Mouse (Mus musculus): ENCODE measurements around the gene Hnrnpa3.
"Not testable (repeated sequence)": the region's sequence is repeated elsewhere in the genome, so short reads cannot be mapped to it uniquely, and the experiment has no call there.

The Hnrnpa3 gene

GRCm38 (mm10) chr2:75679947-75680346 is 20.9 kb downstream of the Hnrnpa3 start:
- DNase-seq (ENCODE audit: low read depth), result no peak

GRCm38 (mm10) chr2:75681439-75681838 is 22.4 kb downstream of the Hnrnpa3 start:
- DNase-seq (ENCODE audit: low read depth), result no peak

- DNase-seq (ENCODE audit: low read depth), result no peak
These were observed 24.1 kb downstream of the Hnrnpa3 start for GRCm38 (mm10) chr2:75682978-75683709.

- no peak for DNase-seq (ENCODE audit: low read depth)
These were observed 25.5 kb downstream of the Hnrnpa3 start for GRCm38 (mm10) chr2:75684526-75684925.

GRCm38 (mm10) chr2:75685458-75685861 is 26.4 kb downstream of the Hnrnpa3 start:
- DNase-seq (ENCODE audit: low read depth), result no peak

DNA sequence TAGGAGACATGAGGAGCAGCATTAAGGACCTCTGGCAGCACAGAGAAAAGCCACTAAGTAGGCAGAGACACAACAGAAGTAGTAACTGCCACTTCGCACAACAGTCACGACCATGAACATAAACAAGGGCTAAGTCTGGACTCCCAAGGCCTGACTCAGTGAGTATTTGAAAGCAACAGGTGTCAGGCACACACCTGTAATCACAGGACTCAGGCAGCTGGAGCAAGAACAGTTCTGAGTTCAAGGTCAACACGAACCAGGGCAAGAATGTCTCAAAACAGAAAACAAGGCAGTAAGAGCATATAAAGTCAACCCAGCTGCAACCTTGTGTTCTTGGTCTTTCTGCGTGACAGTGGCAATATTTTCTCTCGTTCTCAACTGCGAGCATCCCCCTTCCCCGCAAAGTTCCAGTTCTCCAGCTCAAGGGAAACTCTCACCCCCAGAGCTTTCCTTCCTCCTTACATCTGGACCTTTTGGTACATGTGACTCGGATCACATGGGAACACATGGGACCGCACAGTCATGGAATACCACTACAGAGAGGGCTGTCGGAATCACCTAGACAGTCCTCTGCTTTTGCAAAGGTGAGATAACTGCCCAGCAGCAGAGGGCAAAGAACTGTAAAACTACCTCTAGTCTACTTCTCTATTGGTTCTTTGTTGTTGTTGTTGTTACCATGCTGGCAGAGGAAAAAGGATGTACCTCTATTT is 28.1 kb downstream of the Hnrnpa3 start:
- no peak for DNase-seq (ENCODE audit: low read depth)

DNA sequence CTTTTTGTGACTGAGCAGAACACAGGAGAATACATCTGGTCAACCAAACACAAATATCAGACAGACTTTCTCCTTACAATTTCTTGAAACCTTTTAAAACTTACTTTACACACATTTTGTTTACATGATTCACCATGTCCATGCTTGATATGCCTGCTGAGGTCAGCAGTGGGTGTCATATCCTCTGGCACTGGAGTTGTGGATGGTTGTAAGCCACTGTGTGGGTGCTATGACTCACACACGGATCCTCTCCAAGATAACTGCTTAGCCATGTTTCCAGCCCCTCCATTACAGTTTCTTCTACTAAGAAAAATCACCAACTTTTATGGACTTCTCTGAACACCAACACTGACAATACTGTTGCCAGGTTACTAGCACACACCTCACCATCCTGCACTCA is 29.8 kb downstream of the Hnrnpa3 start:
- no peak for DNase-seq (ENCODE audit: low read depth)

DNA sequence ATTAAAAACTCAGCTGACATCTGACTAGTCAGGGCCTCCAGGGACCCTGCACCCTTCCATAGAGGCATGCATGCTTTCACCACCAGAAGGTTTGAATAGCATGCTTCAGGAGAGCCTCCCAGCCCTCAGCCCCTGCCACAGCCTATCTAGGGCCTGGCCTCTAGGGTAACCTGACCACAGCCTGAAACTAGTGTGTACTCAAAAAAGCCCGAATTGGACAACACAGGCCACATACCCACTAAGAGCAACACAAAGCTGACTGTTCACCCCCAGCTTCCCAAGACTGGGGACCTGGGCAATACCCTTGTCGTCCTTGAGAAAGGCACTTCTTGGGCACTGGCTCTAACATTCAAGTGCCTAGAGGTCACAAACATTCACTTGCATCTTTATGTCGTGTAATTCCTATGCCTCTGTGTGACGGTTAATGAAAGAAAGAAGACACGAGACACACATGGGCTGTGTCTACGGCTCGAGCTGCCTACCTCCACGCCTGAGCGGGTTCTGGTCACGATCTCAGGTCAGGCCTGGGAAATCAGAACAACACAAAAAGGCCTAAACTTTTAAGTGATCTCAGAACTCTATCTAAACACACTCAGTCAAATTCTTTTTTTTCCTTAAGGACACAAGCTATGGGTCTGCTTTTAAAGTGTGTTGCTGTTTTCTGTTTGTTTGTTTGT is 30.6 kb downstream of the Hnrnpa3 start:
- no peak for DNase-seq (ENCODE audit: low read depth)

DNA sequence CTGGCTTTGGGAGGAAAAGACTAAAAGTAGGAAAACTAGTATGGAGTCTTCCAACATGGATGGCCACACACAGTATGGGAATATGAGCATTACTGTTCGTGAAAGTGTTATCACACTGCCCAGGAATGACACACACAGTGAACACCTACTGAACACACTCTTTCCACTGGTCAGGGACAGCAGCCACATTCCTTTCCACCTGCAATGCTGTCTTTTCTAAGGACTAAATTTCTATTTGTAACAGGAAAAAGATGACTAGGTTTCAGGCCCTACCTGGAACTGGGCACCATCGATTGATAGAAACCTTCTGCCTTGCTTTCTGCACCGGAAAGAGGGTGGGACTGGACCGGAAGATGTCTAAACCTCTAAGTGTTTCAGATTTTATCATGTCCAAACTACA is 31.6 kb downstream of the Hnrnpa3 start:
- DNase-seq (ENCODE audit: low read depth), result no peak

DNA sequence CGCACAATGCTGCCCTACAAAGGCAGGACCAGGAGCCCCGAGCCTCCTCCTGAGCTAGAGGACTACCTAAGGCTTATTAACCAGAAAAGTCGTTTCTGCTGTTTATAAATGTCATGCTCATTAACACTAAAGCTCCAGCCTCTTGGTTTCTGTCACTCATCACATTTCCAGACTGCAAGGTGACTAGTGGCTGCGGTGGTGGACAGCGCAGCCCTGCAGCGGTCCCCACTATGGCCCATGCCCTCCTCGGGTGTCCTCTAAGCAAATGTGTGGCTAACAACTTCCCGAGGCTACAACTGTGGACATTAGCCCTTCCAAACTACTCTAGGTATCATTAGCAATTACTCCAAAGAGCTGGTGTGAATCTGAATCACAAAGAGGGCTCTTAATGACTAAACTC is 32.3 kb downstream of the Hnrnpa3 start:
- DNase-seq (ENCODE audit: low read depth), result no peak

GRCm38 (mm10) chr2:75692369-75692768 is 33.3 kb downstream of the Hnrnpa3 start:
- no peak for DNase-seq (ENCODE audit: low read depth)

GRCm38 (mm10) chr2:75694926-75695325 is 35.9 kb downstream of the Hnrnpa3 start:
- DNase-seq (ENCODE audit: low read depth), result not testable (repeated sequence)

DNA sequence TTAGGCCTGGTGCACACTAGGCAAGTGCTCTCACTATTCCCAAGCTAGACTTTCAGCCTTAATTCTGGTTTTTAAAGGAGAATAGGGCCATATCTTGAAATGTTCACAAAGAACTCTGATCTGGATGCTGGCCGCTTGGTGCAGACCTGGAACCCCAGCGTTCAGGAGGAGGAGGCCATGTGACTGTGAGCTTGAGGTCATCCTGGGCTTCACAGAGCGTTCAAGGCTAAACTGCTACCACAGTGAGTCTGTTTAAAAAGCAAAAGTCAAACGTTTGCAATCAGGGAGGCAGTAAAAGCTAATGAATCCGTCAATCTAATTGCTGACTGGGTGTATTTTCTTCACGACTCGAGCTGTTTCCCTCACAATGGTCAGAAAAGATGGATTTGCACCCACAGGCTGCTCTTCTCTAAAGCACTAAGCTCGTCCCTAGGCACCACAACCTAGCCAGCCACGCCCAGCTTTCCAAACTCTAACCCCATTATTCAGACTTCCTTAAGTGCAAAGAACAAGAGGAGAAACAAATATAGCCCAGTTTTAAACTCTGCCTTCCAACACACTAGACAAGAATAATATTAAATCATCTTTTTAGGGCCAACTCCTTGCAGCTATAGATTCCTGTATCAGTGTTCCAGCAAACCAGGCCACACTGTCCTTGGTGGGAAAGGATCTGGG is 36.8 kb downstream of the Hnrnpa3 start:
- DNase-seq (ENCODE audit: low read depth), result no peak

- no peak for DNase-seq (ENCODE audit: low read depth)
These were observed 37.3 kb downstream of the Hnrnpa3 start for GRCm38 (mm10) chr2:75696371-75696770.

GRCm38 (mm10) chr2:75697222-75697621 is 38.2 kb downstream of the Hnrnpa3 start:
- DNase-seq (ENCODE audit: low read depth), result no peak

GRCm38 (mm10) chr2:75698007-75698406 is 38.9 kb downstream of the Hnrnpa3 start:
- DNase-seq (ENCODE audit: low read depth), result no peak

- DNase-seq (ENCODE audit: low read depth), result no peak
These were observed 39.8 kb downstream of the Hnrnpa3 start for GRCm38 (mm10) chr2:75698874-75699273.

DNA sequence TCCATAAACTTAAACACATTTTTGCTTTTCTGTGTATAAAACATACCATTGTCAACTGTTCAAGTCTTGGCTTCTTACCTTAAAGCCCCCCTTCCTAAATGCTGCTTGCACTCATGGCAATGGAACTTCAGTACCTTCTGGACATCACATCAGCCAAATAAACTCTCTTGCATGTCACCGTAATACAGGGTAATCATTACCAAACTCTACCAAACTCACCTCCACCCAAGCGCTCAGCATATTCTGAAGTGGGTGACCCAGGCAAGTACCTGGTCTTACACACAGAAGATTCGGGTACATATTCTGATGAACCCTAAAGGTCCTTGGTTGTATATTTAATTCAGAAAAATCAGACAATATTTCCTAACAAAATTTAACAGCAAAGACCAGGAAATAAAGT is 41.5 kb downstream of the Hnrnpa3 start:
- DNase-seq (ENCODE audit: low read depth), result no peak

GRCm38 (mm10) chr2:75701207-75701606 is 42.1 kb downstream of the Hnrnpa3 start:
- DNase-seq (ENCODE audit: low read depth), result no peak

DNA sequence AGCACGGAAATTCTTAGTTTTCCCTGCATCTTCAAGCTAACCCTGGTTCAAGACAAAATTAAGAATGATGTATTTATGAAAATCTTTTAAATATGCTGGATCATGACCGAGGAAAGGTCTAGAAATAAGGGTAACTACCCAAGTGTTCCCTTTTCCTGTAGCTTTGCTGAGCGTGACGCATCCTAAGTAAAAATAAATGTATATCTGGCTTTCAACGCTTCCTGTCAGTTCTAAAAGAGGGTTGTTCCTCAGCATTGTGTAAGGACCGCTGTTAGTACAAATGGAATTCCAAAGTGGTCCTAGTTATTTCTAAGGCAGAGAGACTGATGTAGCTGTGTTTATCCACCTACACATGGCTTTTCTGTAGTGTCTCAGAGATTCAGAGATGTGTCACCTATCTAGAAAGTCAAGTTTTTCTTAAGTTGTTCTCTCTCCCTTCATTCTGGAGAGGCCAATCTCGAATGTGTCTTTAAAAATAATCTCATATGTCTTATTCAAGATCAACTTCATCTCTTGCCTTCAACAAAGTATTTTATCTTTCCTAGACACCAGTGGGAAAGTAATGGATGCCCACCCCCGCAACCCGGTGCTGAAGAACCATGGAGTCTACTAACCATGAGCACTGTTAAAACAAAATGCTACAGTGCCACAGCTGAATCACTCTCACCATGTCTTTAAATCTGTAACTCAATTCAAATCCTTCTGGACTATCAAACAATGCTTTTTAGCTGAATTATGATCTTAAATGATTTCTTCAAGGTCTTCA is 42.9 kb downstream of the Hnrnpa3 start:
- no peak for DNase-seq (ENCODE audit: low read depth)

DNA sequence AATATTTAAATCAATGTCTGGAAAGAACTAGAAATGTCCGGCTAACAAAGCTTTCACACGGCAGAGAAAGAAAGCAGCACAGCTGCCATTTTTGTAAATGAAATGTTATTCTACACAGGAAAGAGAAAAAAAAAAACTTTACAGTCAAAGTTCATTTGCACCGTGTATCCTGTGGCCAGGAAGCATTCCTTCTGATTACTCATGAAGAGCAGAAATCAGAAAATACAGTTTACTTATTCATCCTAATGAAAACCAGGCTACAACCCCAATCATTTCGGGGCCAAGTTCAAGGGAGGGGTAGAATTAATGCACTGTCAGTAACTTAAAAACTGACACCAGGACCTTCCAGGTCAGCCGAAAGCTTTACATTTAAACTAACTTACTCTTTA is 43.5 kb downstream of the Hnrnpa3 start:
- DNase-seq (ENCODE audit: low read depth), result no peak

Measured in c-Kit-positive CD71-positive TER-119-negative erythroid progenitor cells, embryonic 14.5 days (primary cell).